Mouse (Mus musculus) mesoderm, embryonic 11.5 days (tissue): Measurements from ENCODE around the gene Sgsm1.
A peak's percentile ranks its signal among the peaks of the same experiment; 100 is the strongest.

Source experiments
- DNase-seq: peaks from one replicate; pipeline ENCODE4 v3.0.0-alpha.2; 2012; ENCODE audit warnings: low read depth, low spot score

The Sgsm1 gene

DNA sequence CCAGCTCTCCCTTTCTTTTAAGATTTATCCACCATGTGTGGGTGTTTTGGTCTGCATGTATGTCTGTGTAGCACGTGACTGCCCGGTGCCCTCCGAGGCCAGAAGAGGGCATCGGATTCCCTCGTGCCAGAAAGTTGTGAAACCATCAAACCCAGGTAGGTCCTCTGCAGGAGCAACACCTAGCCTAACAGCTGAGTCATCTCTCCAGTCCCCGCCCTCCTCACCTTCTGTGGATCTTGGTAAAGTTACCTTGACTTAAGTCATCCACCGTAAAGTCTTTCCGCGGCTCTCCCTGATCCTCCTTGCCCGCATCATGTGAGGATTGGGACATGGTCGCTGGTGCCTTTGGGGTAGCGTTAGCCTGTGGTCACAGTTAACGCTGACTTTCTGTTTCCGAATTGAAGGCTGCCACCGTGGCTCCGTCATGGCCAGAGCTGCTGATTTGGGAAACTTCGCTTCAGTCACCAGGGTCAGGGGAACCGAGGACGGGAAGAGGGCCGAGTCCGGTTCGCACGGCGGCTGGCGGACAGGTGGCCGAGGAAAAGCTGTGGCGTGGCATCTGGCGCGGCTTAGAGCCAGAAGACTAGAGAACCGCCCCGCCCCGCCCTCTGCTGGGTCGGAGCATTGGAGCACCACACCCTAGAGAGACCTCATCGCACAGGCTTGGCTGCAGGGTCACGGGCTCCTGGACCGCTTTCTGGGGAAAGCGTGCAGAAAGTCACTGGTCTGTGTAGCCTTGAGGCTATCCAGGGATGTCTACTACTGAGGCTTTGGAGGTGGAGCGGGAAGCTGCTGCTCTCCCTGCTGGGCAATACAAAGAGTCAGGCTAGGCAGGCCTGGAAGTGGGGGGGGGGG is 13.4 kb upstream of the Sgsm1 start:
- no peak for DNase-seq

DNA sequence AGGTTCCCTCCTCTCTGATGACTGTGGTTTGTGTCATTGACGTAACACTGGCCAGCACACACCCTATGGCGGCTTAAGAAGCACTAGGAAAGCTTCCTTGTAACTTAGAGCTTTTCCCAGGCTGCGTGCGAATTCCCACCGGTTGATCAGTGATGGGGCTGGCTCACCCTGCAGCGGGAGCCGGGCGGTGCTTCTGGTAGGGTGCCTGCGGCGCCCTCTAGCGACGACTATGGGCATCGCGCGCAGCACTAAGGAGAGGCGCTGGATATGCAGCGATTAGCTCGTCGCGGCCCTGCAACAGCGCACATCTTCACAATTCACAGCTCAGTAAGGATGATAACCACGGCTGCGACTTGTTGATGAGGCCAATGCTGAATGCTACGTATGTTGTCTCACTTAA is 3.4 kb upstream of the Sgsm1 start:
- peak; percentile 87 for DNase-seq

DNA sequence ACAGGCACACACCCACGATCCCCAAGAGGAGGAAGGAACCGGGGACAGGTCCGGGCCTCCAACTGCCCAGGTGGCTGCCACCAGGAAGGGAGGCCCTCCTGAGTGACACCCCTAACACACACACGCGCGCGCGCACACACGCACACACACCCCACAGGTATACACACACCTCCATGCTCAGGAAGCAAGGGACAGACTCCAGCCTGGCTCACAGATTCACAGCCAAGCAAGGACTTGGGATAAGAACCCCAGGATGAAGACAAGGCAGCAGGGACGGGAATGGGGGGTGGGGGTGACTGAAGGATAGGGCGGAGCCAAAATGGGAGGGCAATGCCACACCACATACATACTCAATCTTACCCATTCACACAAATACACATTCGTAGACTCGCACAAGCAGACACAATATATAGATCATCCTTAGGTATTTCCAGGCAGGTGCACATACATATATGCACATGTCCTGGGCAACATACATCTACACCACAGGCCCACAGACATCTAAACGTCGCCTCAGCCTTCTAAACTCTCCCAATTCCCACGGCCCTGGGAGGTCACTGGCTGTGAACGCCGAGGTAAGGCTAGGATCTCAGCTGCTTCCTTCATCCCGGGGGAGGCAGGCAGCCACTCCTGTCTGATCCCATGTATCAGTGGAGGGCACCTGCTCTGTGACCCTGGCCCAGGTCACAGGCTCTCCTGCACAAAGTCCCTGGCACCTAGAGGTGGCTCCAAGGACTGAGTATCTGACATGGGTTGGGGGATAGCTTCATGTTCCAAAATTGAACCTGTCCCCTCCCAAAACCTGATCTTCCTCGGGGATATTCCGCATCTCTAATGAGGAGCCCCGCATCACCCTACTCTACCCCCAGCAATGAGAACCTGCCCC is 852 bp downstream of the Sgsm1 start:
- DNase-seq, result no peak

DNA sequence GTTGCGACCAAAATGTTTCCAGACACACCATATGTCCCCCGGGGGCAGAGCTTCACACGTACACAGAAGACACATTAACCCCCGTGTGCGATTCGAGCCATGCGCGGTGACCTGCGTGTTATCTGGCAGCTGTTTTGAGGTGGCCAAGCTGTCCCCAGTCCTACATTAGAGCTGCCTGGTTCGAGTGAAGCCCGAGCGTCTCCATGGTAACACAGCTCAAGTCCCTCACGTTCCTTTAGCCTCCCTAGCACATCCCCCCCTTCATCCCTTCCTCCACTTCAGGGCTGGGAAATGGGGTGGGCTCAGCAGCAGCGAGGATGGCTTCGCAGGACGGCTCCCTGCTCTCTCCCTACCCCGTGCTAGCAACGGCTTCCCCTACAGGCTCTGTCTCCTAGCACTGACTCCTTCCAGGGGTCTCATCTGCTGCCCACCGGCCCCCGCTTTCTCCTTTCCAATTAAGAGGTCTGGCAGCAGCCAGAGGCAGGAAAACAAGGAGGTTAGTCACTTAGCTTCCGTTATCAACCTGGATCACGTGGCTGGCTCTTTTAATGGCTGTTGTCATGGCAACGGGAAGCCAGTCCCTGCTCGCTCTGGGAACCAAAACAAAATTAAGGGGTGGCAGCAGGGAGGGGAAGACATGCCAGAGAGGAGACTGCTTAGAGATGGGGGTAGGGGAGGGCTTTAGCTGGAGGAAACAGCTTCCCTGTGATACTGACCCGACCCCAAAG is 3.7 kb downstream of the Sgsm1 start:
- peak; percentile 83 for DNase-seq

DNA sequence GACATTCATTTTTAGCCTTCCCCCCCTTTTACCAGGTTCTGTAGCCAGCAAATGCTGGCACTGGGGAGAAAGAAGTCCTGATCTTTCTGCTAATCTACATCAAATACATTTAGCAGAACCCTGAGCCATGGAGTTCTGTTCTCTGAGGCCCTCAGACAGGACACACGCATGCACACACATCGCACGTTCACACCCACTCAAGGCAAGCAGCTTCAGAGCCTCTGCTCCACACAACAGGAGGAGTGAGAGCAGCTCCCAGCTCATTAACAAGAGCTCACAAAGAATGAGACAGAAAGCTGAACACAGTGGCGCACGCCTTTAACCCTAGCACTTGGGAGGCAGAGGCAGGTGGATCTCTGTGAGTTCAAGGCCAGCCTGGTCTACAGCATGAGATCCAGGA is 6.1 kb downstream of the Sgsm1 start:
- DNase-seq, result no peak

DNA sequence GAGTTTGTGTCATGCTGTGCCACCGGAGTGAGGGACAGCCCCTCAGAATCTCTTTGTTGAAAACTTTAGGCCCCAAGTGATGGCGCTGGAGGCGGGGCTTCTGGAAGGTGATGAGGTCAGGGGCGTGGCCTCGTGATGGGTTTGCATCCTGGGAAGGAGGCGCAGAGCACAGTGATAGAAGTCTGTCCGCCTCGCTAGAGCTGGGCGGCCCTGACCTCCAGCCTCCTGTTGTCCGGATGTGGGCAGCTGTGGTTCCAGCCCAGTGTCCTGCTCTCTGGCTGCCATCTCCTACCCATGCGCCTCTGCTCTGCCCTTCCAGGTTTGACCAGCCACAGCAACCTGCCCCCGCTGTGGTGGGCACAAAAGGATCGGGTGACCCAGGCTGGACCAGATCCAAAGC is 8.7 kb downstream of the Sgsm1 start:
- DNase-seq, result no peak

DNA sequence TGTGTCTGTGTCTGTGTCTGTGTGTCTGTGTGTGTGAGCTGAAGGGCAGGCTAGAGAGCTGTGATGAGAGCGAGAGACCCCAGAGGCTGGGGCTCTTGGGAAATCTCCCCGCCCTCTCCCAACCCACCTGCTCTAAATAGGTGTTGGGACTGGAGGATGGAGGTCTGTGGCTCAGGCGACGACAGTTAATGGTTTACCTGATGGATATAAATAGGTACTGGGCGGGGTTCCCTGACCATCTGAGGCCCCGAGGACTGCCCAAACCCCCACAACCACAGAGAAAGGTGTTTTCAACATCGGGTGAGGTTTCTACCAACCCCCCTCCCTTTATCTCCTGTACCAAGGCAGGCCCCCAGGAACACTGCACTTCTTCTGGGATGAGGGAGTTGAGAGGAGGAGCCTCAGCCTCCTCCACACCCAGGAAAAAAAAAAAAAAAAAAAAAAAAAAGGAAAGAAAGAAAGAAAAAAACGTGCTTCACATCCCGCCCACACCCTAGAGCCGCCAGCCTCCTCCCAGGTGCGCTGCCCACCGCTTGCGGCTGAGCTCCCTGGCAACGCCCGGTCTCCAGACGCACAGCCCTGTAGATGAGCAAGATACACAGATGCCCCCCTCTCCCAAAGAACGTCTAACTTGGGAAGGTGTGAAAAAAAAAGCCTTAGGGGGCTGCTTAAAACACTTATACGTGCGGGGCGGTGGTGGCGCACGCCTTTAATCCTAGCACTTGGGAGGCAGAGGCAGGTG is 10.3 kb downstream of the Sgsm1 start:
- DNase-seq, result no peak

DNA sequence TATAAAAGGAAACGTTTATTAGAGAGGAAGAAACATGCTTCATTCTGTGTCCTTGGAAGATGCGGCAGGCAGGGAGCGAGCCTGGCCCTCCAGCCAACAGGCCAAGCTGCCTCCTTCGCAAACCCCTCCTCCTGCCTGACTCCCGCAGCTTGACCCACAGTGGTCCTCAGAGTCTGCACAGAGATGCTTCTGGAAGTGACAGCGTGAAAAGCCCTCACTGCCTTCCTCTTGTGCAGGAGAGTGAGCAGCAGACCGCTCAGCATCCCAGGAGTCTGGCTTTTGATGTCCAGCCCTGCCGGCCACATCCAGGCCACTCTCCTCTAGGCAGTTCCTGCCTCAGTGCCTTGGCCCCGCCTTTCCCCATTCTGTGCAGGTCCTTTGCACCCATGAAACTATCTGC is 11.2 kb downstream of the Sgsm1 start:
- DNase-seq, result no peak

DNA sequence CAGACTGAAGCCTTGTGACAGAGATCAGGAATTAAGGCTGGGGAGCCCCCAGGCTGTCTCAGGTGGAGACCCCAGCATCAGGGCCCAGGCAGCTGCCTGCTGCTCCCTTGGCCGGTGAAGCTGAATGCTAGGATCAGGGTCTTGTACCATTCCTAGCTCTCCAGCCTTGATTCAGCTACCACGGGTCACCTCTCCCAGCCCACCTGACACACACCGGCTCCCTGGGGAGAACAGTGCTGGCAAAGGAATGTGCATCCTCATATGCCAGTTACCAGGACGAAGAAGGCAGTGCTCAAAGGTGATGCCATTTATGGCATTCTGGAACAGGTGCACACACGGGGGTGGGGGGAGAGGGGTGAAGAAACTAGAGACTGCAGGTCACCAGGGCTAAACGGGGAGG is 11.8 kb downstream of the Sgsm1 start:
- DNase-seq, result no peak

DNA sequence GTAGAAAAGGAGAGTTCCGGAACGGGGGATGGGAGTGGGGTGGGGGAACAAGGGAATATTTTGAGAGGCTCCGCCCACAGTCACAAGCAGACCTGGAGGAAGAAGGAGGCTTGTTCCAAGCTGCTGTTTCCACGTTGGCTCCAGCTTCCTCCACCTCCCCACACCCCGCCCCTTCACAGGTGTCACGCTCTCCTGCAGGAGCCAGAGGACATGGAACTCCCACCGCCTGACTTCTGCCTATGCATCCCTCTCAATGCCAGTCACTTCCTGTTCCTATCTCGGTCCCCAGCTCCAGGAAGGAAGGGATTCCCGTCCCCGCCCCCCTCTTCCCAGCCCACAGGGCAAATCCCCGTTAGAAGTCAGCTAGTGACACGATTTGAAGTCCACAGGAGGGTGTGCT is 12.5 kb downstream of the Sgsm1 start:
- DNase-seq, result no peak

DNA sequence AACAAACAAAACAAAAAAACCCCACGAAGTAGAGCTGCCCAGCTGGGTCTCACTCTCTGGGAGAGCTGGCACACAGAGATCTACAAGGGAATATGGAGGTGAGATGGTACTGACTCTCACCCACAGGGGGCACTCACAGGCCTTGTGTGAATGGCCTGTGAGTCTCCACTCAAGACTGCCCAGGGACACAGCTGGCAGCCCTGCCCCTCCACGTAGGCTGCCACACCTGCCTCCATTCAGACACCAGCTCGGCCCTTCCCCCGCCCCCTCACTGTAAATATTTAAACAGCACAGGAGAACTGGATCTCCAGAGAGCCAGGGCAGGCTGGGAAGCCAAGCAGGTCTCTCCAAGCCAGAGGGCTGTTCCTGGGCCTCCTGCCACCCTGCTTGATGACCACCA is 14.8 kb downstream of the Sgsm1 start:
- DNase-seq, result no peak

DNA sequence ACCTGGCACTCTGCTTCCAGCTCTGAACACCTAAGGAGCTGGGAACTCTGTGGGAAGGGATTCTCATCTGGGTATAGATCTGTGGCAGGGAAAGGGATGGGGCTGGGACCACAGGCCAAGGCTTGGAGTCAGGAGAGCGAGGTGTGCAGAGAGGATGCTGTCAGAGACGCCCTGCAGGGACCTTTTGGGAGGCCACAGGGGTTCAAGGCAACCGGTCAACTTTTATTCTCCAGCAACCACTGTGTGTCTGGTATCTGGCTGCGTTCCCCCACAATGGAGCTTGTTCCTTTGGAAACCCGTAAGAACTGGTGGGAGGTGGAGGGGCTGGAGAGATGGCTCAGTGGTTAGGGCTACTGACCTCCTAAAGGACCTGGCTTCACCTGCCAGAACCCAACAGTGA is 16.0 kb downstream of the Sgsm1 start:
- no peak for DNase-seq

DNA sequence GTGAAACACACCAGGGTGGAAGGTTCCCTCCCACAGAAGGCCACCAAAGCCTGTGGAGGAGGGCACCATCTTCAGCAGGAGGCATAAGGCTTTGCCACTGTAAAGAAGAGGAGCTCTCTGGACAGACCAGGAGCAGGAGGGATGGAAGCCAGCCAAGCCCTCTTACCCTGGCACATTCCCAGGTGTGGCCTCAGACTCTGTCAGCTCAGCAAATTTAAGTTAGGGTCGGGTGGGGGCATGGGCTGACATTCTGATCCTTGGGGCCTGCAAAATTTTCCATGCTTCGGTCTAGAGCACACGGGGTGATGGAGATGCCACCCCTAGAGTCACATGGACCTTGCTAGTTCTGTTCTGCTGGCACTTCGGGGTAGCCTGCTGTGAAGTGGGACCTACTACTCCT is 17.1 kb downstream of the Sgsm1 start:
- DNase-seq, result no peak

DNA sequence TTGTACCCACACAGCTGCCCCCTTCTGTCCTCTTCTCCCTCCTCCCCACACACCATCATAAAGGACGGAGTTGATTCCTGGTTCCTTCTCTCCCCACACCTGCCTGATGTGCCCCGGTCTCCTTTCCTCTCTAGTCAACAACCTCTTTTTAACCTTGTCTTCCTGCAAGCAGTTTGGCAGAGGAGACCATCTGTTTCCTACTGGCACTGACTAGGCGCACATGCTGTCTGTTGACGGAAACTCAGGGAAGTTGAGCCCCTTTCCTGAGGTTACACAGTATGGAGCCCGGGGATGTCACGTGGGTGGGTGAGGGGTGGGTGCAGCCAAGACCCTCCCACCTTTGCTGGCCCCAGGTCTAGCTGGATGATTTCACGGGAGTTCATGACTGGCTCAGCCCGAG is 17.8 kb downstream of the Sgsm1 start:
- no peak for DNase-seq

DNA sequence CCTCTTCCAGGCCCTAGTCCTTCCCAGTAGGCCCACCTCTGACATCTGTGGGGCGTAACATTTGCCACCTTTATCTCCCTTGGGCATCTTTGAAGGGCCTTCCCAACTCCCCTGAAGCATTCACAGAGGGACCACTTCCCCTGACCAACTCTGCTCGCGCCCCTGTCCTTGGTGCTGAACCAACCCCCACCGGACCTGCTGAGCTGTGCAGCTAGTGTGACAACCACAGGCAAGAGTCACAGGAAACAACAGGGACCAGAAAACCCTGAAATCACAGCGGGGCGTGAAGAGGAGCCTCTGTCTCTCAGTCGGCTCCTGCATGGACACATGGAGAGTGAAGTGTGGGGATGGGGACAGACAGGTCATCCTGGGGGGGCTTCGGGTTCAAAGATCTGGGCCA is 18.4 kb downstream of the Sgsm1 start:
- DNase-seq, result peak; percentile 72

DNA sequence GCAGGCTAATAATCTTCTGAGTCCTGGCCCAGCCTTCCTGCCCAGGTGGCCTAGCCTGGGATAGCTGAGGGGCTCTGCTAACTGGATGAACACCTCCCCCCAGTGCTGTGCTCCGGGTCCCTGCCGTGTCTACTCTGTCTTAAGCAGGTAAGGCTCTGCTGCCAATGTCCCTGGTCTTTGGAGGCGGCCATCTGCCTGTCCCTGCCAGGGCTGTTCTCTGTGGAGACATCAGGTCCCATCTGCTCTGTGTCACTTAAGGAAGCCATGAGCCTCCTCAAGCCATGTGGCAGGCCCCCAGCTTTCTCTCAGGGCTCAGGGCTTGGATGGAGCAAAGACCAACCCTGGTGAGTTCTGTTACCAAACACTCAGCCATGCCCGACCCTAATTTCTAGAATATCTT is 19.5 kb downstream of the Sgsm1 start:
- DNase-seq, result no peak

DNA sequence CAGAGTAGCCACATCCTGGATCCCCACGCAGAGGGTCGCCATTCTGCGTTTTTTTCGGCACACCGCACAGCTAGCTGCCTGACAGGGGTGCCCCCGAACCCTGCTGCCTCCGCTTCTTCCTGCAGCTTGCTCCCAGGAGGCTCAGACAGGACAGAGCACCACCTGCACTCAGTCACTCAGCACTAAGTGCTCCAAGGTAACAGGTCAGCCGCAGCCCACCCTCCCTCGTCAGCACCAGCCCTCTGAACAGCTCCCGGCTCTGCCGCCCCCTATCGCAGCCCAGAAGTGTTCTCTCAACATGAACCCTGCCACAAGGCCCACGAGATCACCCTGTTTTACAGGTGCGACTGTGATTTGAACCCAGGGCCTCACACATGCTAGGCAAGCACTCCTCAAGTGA is 20.4 kb downstream of the Sgsm1 start:
- no peak for DNase-seq

DNA sequence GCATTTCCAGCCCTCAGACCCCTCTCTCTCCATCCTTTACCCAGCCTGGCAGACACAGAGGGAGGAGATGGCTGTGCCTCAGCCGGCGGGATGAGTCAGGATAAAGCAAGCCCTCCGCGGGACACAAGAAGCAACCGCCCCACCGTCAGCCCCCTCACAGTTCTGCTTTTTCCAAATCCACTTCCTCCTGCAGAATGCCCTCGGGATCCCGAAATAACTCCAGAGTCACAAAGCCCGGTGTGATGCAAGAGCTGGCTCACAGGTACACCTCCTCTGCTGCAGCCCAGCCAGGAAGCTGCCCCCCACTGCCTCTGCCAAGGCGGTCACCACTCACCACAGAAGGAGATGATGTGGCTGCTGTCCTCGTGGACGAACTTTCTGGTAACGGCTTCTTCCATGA is 22.1 kb downstream of the Sgsm1 start:
- DNase-seq, result no peak

DNA sequence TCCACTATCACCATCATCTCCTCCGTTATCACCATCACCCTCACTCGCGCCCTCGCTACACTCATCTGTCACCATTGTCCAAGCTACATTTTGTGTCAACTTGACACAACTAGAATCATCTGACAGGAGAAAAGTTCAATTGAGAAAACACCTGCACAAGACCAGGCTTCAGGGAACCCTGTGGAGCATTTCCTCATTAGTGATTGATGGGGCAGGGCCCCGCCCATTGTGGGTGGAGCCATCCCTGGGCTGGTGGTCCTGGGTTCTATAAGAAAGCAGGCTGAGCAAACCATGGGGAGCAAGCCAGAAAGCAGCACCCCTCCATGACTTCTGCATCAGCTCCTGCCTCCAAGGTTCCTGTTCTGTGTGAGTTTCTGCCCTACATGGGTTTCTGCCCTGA is 22.8 kb downstream of the Sgsm1 start:
- DNase-seq, result no peak

DNA sequence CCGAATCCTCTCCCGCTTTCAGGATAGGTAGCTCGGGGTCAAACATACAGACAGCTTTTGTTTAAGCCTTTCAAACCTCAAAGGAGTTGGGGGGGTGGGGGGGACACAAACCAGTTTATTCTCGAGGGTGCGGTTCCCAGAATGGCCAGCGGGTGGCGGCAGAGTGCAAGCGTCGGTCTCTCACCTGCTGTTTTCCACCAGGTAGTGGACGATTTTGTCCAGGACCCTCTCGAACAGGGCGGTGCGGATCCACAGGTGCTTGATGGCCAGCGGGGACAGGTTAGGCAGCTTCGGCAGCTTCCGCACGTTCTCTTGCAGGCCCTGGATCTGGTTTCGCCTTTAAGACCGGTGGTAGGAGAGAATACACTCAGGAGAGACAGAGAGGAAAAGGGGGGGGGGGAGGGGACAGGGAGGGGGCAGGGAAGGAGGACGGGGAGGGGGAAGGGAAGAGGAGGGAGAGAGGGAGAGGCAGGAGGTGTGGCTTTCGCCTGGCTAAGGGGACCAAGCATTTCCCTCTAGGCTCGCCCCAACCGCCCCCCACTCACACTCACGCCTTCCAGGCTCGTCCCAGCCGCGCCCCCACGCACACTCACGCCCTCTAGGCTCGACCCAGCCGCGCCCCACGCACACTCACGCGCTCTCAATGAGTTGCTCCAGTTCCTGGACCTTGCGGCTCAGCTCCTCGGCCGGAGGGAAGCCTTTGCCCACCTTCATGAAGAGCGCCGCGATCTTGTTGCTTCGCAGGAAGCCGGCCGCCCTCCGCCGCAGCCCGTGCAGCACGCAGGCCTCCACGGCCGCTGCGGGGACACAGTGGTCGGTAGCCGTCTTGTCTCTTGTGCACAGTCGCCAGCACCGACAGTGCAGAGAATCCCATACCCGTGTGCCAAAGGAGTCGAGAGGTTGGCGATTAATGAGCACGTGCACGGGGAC is 23.7 kb downstream of the Sgsm1 start:
- peak; percentile 37 for DNase-seq
